Mouse (Mus musculus): ENCODE results near the gene Hic2. TPM values are rescaled to one million over a fixed set of nuclear protein-coding genes. Genes with fewer than 3 reads are reported as not detected.
"Not testable (repeated sequence)": the region's sequence is repeated elsewhere in the genome, so short reads cannot be mapped to it uniquely, and the experiment has no call there.

The Hic2 gene
- polyA plus RNA-seq, 1 experiment = 3.5 TPM

DNA sequence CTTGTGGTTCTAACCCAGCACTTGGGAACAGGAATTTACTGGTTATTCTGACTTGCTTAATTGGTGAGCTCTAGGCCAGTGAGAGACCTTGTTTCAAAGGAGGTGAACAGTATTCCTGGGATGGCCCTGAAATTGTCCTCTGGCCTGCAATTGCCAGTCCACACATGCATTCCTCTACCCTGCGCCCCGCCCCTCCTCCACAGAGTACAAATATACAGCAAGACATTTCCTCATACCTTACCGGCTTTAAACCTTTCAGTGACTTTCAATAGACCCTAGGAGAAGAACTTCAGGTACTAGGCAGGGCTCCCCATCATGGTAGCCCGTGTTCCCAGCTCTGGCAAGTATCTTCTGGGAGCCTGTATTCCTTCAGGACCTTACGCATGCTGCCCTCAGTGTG lies 7.8 kb upstream of the Hic2 start:
- Histone ChIP-seq H3K4me1 (ENCODE audit: control insufficient read depth, insufficient read depth, low read length) (no peaks in the 10 kb centered on the region), H3K27ac (ENCODE audit: control insufficient read depth, insufficient read depth, low read depth, low read length, poor library complexity) (no peak overlapping the region), H3K4me3 (replicated peaks; ENCODE audit: control insufficient read depth, low read depth, low read length) (no peak overlapping the region)
- WGBS = 76% methylated on average over 5 of the region's 5 CpGs
- no peak for TF ChIP-seq POLR2A (IDR thresholded peaks at IDR 0.05; ENCODE audit: borderline replicate concordance, control insufficient read depth, low read depth, low read length)

- H3K4me3 ChIP-seq (replicated peaks; ENCODE audit: control insufficient read depth, low read depth, low read length) = no peak overlapping the region
- H3K27ac ChIP-seq (ENCODE audit: control insufficient read depth, insufficient read depth, low read depth, low read length, poor library complexity) = no peak overlapping the region
- no peaks in the 10 kb centered on the region for H3K4me1 ChIP-seq (ENCODE audit: control insufficient read depth, insufficient read depth, low read length)
- TF ChIP-seq POLR2A (IDR thresholded peaks at IDR 0.05; ENCODE audit: borderline replicate concordance, control insufficient read depth, low read depth, low read length) (no peak), CTCF (IDR thresholded peaks at IDR 0.05; ENCODE audit: control insufficient read depth, insufficient read depth, low read length) (no peak)
Measured at GRCm38 (mm10) chr16:17226496-17226895, 6.9 kb upstream of the Hic2 start.

GRCm38 (mm10) chr16:17231523-17231922 lies 1.8 kb upstream of the Hic2 start:
- WGBS = 85% methylated on average over 2 of the region's 2 CpGs
- H3K4me1 ChIP-seq (ENCODE audit: control insufficient read depth, insufficient read depth, low read length); H3K27ac ChIP-seq (ENCODE audit: control insufficient read depth, insufficient read depth, low read depth, low read length, poor library complexity); H3K4me3 ChIP-seq (replicated peaks; ENCODE audit: control insufficient read depth, low read depth, low read length): not testable (repeated sequence)

DNA sequence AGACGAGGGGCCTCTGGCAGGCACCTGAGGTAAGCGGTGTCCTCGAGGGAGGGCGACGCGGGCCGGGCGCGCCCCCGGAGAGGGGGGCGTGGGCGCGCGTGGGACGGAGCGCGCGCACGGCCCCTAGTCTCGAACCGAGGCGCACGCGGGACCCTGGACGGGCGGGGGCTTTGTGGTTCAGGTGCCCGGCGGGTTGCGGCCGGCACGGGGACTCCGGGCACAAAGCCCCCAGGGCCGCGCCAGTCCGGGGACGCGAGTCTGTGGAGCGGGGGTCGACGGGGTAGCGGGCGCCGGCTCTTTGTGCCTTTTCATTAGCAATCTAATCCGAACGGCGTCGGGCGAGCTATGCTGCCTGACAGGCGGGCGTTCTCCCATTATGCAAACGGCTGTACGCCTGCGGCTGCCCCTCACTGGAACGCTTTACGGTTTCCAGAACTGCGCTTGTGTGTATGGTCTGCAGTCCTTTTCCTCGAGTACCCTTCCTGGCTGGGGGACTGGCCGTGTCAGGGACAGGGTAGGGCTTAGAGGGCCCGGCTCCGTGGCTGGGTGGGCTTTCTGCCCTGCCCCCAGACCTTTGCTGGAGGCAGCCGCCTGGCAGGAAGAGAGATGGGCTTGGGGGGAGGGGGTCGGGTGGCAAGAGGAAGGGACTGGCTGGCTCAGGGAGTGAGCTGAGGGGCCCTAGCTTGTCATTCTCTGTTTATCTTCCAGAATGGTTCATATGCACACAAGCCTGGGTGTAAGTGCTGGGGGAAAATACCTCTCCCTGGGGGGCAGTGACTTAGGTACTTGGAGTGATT lies 528 bp downstream of the Hic2 start:
- peak overlapping the region; percentile 62 for H3K4me3 ChIP-seq (replicated peaks; ENCODE audit: control insufficient read depth, low read depth, low read length)
- no peaks in the 10 kb centered on the region; the same call in 1 of the 2 replicates for H3K4me1 ChIP-seq (ENCODE audit: control insufficient read depth, insufficient read depth, low read length)
- TF ChIP-seq POLR2A (IDR thresholded peaks at IDR 0.05; ENCODE audit: borderline replicate concordance, control insufficient read depth, low read depth, low read length) (no peak), CTCF (IDR thresholded peaks at IDR 0.05; ENCODE audit: control insufficient read depth, insufficient read depth, low read length) (no peak)
- under 1% methylated on average over 62 of the region's 62 CpGs for WGBS
- H3K27ac ChIP-seq (ENCODE audit: control insufficient read depth, insufficient read depth, low read depth, low read length, poor library complexity) = peak overlapping the region; percentile 60; the same call in 1 of the 2 replicates

GRCm38 (mm10) chr16:17234499-17234895 lies 1.1 kb downstream of the Hic2 start:
- H3K27ac ChIP-seq (ENCODE audit: control insufficient read depth, insufficient read depth, low read depth, low read length, poor library complexity) = no peak overlapping the region
- no peaks in the 10 kb centered on the region; the same call in 1 of the 2 replicates for H3K4me1 ChIP-seq (ENCODE audit: control insufficient read depth, insufficient read depth, low read length)
- H3K4me3 ChIP-seq (replicated peaks; ENCODE audit: control insufficient read depth, low read depth, low read length) = no peak overlapping the region
- 14% methylated on average over 12 of the region's 12 CpGs for WGBS
- TF ChIP-seq CTCF (IDR thresholded peaks at IDR 0.05; ENCODE audit: control insufficient read depth, insufficient read depth, low read length) = no peak
- no peak for TF ChIP-seq POLR2A (IDR thresholded peaks at IDR 0.05; ENCODE audit: borderline replicate concordance, control insufficient read depth, low read depth, low read length)

GRCm38 (mm10) chr16:17234916-17235665 lies 1.7 kb downstream of the Hic2 start:
- Histone ChIP-seq H3K4me1 (ENCODE audit: control insufficient read depth, insufficient read depth, low read length) (no peaks in the 10 kb centered on the region; the same call in 1 of the 2 replicates), H3K4me3 (replicated peaks; ENCODE audit: control insufficient read depth, low read depth, low read length) (no peak overlapping the region), H3K27ac (ENCODE audit: control insufficient read depth, insufficient read depth, low read depth, low read length, poor library complexity) (no peak overlapping the region)
- TF ChIP-seq POLR2A (IDR thresholded peaks at IDR 0.05; ENCODE audit: borderline replicate concordance, control insufficient read depth, low read depth, low read length) = no peak
- TF ChIP-seq CTCF (IDR thresholded peaks at IDR 0.05; ENCODE audit: control insufficient read depth, insufficient read depth, low read length) = no peak
- WGBS = 60% methylated on average over 9 of the region's 9 CpGs

GRCm38 (mm10) chr16:17237634-17238033 lies 4.3 kb downstream of the Hic2 start:
- Histone ChIP-seq H3K4me1 (ENCODE audit: control insufficient read depth, insufficient read depth, low read length) (no peaks in the 10 kb centered on the region; the same call in 1 of the 2 replicates), H3K4me3 (replicated peaks; ENCODE audit: control insufficient read depth, low read depth, low read length) (no peak overlapping the region), H3K27ac (ENCODE audit: control insufficient read depth, insufficient read depth, low read depth, low read length, poor library complexity) (no peak overlapping the region)
- TF ChIP-seq POLR2A (IDR thresholded peaks at IDR 0.05; ENCODE audit: borderline replicate concordance, control insufficient read depth, low read depth, low read length) = no peak
- TF ChIP-seq CTCF (IDR thresholded peaks at IDR 0.05; ENCODE audit: control insufficient read depth, insufficient read depth, low read length) = no peak
- WGBS = 44% methylated on average over 3 of the region's 3 CpGs

DNA sequence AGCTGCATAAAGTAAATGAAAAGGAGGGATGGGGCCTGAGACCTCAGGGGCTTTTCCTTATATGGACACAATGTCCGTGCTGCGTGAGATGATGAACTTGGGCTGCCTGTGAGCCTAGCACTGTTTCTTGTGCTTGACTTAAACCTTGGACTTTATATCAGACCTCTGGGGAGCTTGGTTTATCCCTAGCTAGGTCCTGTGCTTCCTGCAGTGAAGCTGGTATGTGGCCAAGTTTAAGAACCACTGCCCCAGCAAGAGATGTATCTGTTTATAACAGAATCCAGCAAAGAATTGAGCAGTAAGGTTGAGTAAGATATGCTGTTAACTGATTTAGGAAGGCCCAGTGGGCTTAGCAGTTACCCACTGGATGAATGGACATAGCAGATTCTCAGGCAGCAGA lies 6.0 kb downstream of the Hic2 start:
- H3K27ac ChIP-seq (ENCODE audit: control insufficient read depth, insufficient read depth, low read depth, low read length, poor library complexity) = no peak overlapping the region
- TF ChIP-seq CTCF (IDR thresholded peaks at IDR 0.05; ENCODE audit: control insufficient read depth, insufficient read depth, low read length) (no peak), POLR2A (IDR thresholded peaks at IDR 0.05; ENCODE audit: borderline replicate concordance, control insufficient read depth, low read depth, low read length) (no peak)
- no peak overlapping the region for H3K4me3 ChIP-seq (replicated peaks; ENCODE audit: control insufficient read depth, low read depth, low read length)
- H3K4me1 ChIP-seq (ENCODE audit: control insufficient read depth, insufficient read depth, low read length) = no peaks in the 10 kb centered on the region
- 79% methylated on average over 2 of the region's 2 CpGs for WGBS
